Mouse (Mus musculus) bone marrow, adult 2 months (tissue): ENCODE data around the gene Rab19. TPM values are rescaled to one million over a fixed set of nuclear protein-coding genes. Genes with fewer than 3 reads are reported as not detected.
"Not testable (repeated sequence)": the region's sequence is repeated elsewhere in the genome, so short reads cannot be mapped to it uniquely, and the experiment has no call there.

Source experiments
- H3K27ac ChIP-seq: fragments of 200-500 bp; 2 replicates; pipeline ENCODE4 v1.5.1; 2012; ENCODE audit warnings: low read depth, mild to moderate bottlenecking, control low read depth, inconsistent platforms, low read length; ENCODE audit not compliant: control insufficient read depth, poor library complexity, insufficient read depth
- H3K4me1 ChIP-seq: fragments of 200-500 bp; 2 replicates; pipeline ENCODE4 v1.6.1; 2011; ENCODE audit warnings: low read length; ENCODE audit not compliant: control insufficient read depth, insufficient read depth
- H3K4me3 ChIP-seq: fragments of 200-500 bp; replicated peaks from 2 replicates; pipeline ENCODE3; 2011; ENCODE audit warnings: mild to moderate bottlenecking, low read depth, low read length, control low read depth; ENCODE audit not compliant: control insufficient read depth
- CTCF ChIP-seq: fragments of 200-500 bp; IDR thresholded peaks from 2 replicates; pipeline ENCODE4 v1.5.1; 2011; ENCODE audit warnings: low read length, control low read depth; ENCODE audit not compliant: control insufficient read depth, insufficient read depth
- POLR2A ChIP-seq: fragments of 200-500 bp; IDR thresholded peaks from 2 replicates; pipeline ENCODE4 v1.6.1; 2011; ENCODE audit warnings: low read depth, mild to moderate bottlenecking, control low read depth, low read length, borderline replicate concordance; ENCODE audit not compliant: control insufficient read depth
- WGBS: fragments of 180-500 bp; shearing (Covaris S2); methylation state at CpG from one replicate; pipeline ENCODE4 v1.1.7; 2018; 5-methylcytosine and 5-hydroxymethylcytosine counted together
- polyA plus RNA-seq: library from polyadenylated mRNA; stranded (reverse); fragments of >200 nt; gene quantifications from 2 replicates; pipeline ENCODE4 v1.2.4, GENCODE M21; 2011; ENCODE audit warnings: low replicate concordance; ENCODE audit not compliant: missing spikeins, insufficient read depth, insufficient read length

Gene Rab19
- polyA plus RNA-seq, 1 experiment, result 2.9 TPM

- H3K27ac ChIP-seq, result no peak overlapping the region
- 94% methylated on average over 4 of the region's 4 CpGs for WGBS
- no peaks in the 10 kb centered on the region for H3K4me1 ChIP-seq
- no peak for TF ChIP-seq CTCF
- TF ChIP-seq POLR2A, result no peak
- no peak overlapping the region for H3K4me3 ChIP-seq
Measured at GRCm38 (mm10) chr6:39395471-39395870, 14.5 kb downstream of the Rab19 start.

- WGBS, result 85% methylated on average over 4 of the region's 4 CpGs
- Histone ChIP-seq H3K4me3 (no peak overlapping the region), H3K4me1 (no peaks in the 10 kb centered on the region), H3K27ac (no peak overlapping the region)
- no peak for TF ChIP-seq POLR2A
- TF ChIP-seq CTCF, result no peak
Measured at GRCm38 (mm10) chr6:39395916-39396315, 14.9 kb downstream of the Rab19 start.

- TF ChIP-seq POLR2A (no peak), CTCF (no peak)
- 91% methylated on average over 6 of the region's 6 CpGs for WGBS
- H3K27ac ChIP-seq, result no peak overlapping the region
- no peaks in the 10 kb centered on the region for H3K4me1 ChIP-seq
- no peak overlapping the region for H3K4me3 ChIP-seq
Measured at GRCm38 (mm10) chr6:39397046-39397445, 16.1 kb downstream of the Rab19 start.

GRCm38 (mm10) chr6:39398342-39398741 is 17.4 kb downstream of the Rab19 start:
- no peaks in the 10 kb centered on the region for H3K4me1 ChIP-seq
- H3K27ac ChIP-seq, result no peak overlapping the region
- H3K4me3 ChIP-seq, result no peak overlapping the region
- no peak for TF ChIP-seq CTCF
- no peak for TF ChIP-seq POLR2A
- 70% methylated on average over 9 of the region's 9 CpGs for WGBS

GRCm38 (mm10) chr6:39400343-39400742 is 19.4 kb downstream of the Rab19 start:
- Histone ChIP-seq H3K27ac (no peak overlapping the region), H3K4me3 (no peak overlapping the region), H3K4me1 (no peaks in the 10 kb centered on the region)
- TF ChIP-seq POLR2A (no peak), CTCF (peak; percentile 36; the same call in 1 of the 2 replicates)
- WGBS, result 91% methylated on average over 7 of the region's 7 CpGs

- Histone ChIP-seq H3K4me3 (no peak overlapping the region), H3K27ac (no peak overlapping the region), H3K4me1 (no peaks in the 10 kb centered on the region; the same call in 1 of the 2 replicates)
- whole genome bisulfite sequencing, result 95% methylated on average over 2 of the region's 2 CpGs
- TF ChIP-seq CTCF (no peak), POLR2A (no peak)
Measured at GRCm38 (mm10) chr6:39403136-39403535, 22.2 kb downstream of the Rab19 start.

- Histone ChIP-seq H3K27ac (no peak overlapping the region), H3K4me3 (no peak overlapping the region), H3K4me1 (no peaks in the 10 kb centered on the region; the same call in 1 of the 2 replicates)
- TF ChIP-seq POLR2A, result no peak
- TF ChIP-seq CTCF, result no peak
- 86% methylated on average over 5 of the region's 5 CpGs for WGBS
Measured at GRCm38 (mm10) chr6:39406480-39406879, 25.5 kb downstream of the Rab19 start.

GRCm38 (mm10) chr6:39414106-39414505 is 33.1 kb downstream of the Rab19 start:
- Histone ChIP-seq H3K27ac (no peak overlapping the region), H3K4me1 (peaks cover 2% of the 10 kb centered on the region), H3K4me3 (no peak overlapping the region)
- 94% methylated on average over 1 of the region's 1 CpGs for WGBS
- TF ChIP-seq POLR2A (no peak), CTCF (no peak)

- 53% methylated on average over 3 of the region's 5 CpGs for WGBS
- H3K4me1 ChIP-seq, result peaks cover 2% of the 10 kb centered on the region
- TF ChIP-seq CTCF, result peak; percentile 78
- TF ChIP-seq POLR2A, result no peak
- H3K4me3 ChIP-seq, result no peak overlapping the region
- no peak overlapping the region for H3K27ac ChIP-seq
Measured at GRCm38 (mm10) chr6:39415762-39416161, 34.8 kb downstream of the Rab19 start.

- H3K4me3 ChIP-seq, H3K4me1 ChIP-seq, H3K27ac ChIP-seq: not testable (repeated sequence)
Measured at GRCm38 (mm10) chr6:39416654-39417053, 35.7 kb downstream of the Rab19 start.
